In the genomic region with DNA sequence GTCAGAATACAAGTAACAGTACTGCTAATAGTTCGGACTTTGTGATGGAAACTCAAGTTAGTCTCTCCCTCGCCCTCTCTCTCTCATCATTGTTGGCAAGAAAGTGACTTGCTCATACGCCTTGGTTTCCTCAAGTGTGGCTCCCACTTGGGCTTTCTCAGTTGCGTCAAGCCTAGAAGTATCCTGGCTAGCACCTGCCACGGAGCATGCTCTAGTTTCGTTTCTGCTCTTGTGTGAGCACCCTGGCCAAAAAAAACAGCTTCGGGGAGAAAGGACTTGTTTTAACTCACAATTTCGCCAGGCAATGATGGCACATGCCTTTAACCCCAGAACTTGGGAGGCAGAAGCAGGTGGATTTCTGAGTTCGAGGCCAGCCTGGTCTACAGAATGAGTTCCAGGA, we compare ENCODE assay signal across 35 mouse cellular contexts. TPM values are rescaled to one million over a fixed set of nuclear protein-coding genes. Genes with fewer than 3 reads are reported as not detected.
"Had no signal": no experiment of that assay in that cellular context is flagged by ENCODE, and none has a peak within 500 bp of the region (broad histone marks: within the 10 kb centered on the region; RNA-seq: fewer than 3 reads in every experiment).

No protein-coding gene starts in this region.

- DNase-seq: gastrocnemius, adult 2 months; gastrocnemius, postnatal 10 days; gastrocnemius, postnatal 25 days; heart, adult 18-20 months; heart, postnatal 14 days; heart, postnatal 36 days; kidney, adult 18-20 months; kidney, adult 8-10 months; kidney, postnatal 10 days; kidney, postnatal 4 days; liver; liver, embryonic 13.5 days had no signal

- ATAC-seq: hindbrain, postnatal 0 days; intestine, embryonic 16.5 days had no signal

RNA-seq across cellular contexts. Expression of a gene that starts 27.7 kb away (rescaled TPM):
- total RNA-seq: gastrocnemius, adult 2 months; gastrocnemius, postnatal 10 days; gastrocnemius, postnatal 25 days; gastrocnemius, postnatal 4 days; granulocyte monocyte progenitor cell, adult 5-6 weeks; heart, adult 18-20 months; heart, adult 8-10 months; heart, postnatal 36 days; hematopoietic stem cell, adult 5-6 weeks; hindbrain, postnatal 0 days; layer of hippocampus, adult 2 months; layer of hippocampus, postnatal 10 days; layer of hippocampus, postnatal 25 days; left cerebral cortex, adult 2 months; left cerebral cortex, postnatal 14 days; left cerebral cortex, postnatal 36 days had no signal
- polyA plus RNA-seq: heart, embryonic 10.5 days; heart, embryonic 12.5 days; heart, embryonic 14.5 days; hindbrain, embryonic 11.5 days; hindbrain, embryonic 13.5 days; hindbrain, embryonic 15.5 days; hindbrain, postnatal 0 days; limb, embryonic 10.5 days; limb, embryonic 12.5 days; liver, embryonic 11.5 days; liver, embryonic 13.5 days; liver, embryonic 15.5 days had no signal

RNA-seq across cellular contexts. Expression of a gene that starts 38.5 kb away (rescaled TPM):
- total RNA-seq: gastrocnemius, adult 2 months; gastrocnemius, postnatal 10 days; gastrocnemius, postnatal 25 days; gastrocnemius, postnatal 4 days; granulocyte monocyte progenitor cell, adult 5-6 weeks; heart, adult 18-20 months; heart, adult 8-10 months; heart, postnatal 14 days; heart, postnatal 36 days; hematopoietic stem cell, adult 5-6 weeks; hindbrain, postnatal 0 days; layer of hippocampus, adult 2 months; layer of hippocampus, postnatal 10 days; layer of hippocampus, postnatal 25 days; left cerebral cortex, adult 2 months; left cerebral cortex, postnatal 14 days; left cerebral cortex, postnatal 36 days had no signal
- polyA plus RNA-seq: hindbrain, embryonic 11.5 days; hindbrain, embryonic 15.5 days; hindbrain, postnatal 0 days; intestine, embryonic 14.5 days; liver, embryonic 11.5 days; liver, embryonic 13.5 days; liver, embryonic 15.5 days had no signal
